Mouse (Mus musculus) lung, postnatal 0 days (tissue): Measurements from ENCODE around the gene Mthfd2l.

Experiments used
- CTCF ChIP-seq: IDR thresholded peaks from 2 replicates; pipeline ENCODE4 v1.5.1; 2016; ENCODE audit warnings: antibody characterized with exemption, mild to moderate bottlenecking
- EP300 ChIP-seq: IDR thresholded peaks from 2 replicates; pipeline ENCODE4 v1.6.1; 2016; ENCODE audit warnings: antibody characterized with exemption, mild to moderate bottlenecking, control low read depth

- TF ChIP-seq CTCF = no peak
- peak; percentile 63 for TF ChIP-seq EP300
Observed at GRCm38 (mm10) chr5:91036628-91037027, 105.7 kb downstream of the Mthfd2l start.
